Mouse (Mus musculus) lung, adult 2 months (tissue): ENCODE measurements around the gene Lad1.

Source experiments
- CTCF ChIP-seq: fragments of 200-500 bp; IDR thresholded peaks from 2 replicates; pipeline ENCODE4 v1.5.1; 2011; ENCODE audit warnings: mild to moderate bottlenecking, low read length, control low read depth; ENCODE audit not compliant: insufficient read depth
- POLR2A ChIP-seq: fragments of 200-500 bp; IDR thresholded peaks from 2 replicates; pipeline ENCODE4 v1.6.1; 2011; ENCODE audit warnings: low read depth, mild to moderate bottlenecking, control low read depth, low read length, borderline replicate concordance; ENCODE audit errors: extremely low read depth

DNA sequence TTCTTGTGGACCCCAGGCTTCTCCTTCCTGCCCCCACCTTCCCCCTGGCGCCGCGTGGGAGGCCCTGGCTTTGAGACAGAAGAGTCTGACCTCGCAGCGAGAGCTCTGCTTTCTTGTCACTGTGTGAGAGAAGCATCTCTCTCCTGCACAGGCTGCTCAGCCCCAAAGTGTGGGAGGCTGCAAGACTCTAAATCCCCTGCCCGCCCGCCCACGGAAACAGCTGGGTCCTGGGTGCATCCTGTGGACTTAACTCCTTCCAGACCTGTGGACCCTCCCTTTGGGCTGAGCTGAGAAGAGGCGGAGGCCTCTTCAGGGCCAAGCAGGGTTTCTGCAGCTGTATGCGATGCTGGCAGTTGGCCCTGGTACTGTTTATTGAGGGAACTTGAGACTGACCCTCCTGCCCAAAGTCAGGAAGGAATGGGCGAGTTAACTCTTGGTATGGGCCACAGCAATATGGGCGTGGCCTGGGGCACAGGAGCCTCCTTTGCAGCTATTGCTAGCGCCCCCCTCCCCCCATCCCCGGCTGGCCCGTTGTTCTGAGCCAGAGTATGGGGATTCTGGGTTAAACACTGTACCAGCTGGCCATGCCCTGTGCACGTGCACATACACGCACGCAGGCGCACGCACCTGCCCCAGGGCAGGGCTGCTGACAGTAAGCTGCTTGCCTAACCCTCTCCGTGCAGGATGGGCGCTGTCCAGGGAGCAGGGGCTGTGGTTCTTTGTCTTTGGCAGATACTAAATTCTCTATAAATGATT is 39.4 kb upstream of the Lad1 start, which contains the start of gene Tnni1:
- TF ChIP-seq CTCF: no peak
- TF ChIP-seq POLR2A: no peak
